Mouse (Mus musculus): Measurements from ENCODE around the gene Tbx3. TPM values are rescaled to one million over a fixed set of nuclear protein-coding genes. Genes with fewer than 3 reads are reported as not detected.
A peak's percentile ranks its signal among the peaks of the same experiment; 100 is the strongest.

The Tbx3 gene
- polyA plus RNA-seq, 1 experiment from 2014 or later: 18.8 TPM

DNA sequence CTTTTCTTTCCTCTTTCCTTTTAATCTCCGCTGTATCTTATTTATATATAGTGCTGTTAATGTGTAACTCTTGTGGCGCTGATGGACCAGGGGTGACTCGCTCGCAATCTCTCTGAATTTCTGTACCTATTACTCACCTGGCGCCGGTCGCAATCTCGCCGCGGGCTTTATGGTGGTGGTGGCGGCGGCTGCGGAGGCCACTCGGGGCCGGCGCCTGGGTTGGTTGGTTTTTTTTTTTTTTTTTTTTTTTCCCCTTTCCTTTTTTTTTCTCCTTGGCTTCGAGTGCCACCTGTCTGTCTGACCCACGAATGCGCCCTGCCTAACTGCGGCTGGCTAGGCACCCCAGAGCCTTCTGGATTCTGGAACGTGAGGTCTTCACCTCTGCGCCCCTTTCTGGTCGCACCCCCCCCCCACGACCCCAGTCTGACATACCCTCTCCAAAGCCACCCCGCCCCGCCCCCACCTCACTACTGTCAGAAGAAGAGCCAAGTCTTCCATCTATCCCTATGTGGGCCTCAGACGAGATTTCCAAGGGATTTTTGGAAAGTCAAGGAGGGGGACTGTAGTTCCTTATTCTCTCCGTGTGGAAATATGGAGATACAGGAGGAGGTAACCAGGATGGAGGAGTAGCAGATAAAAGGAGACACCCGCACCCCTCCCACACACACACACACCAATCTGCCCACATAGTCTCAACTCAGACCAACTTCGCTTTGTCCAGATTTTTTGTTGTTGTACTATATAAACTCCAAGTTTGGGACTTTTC is 15.9 kb downstream of the Tbx3 start:
- 2% methylated on average over 30 of the region's 30 CpGs for WGBS
- H3K36me3 ChIP-seq: no peaks in the 10 kb centered on the region
- H3K4me2 ChIP-seq: peak overlapping the region; percentile 67
- no peak for ATAC-seq (ENCODE audit: insufficient number of reproducible peaks, low FRiP score)
- no peak overlapping the region for H3K27ac ChIP-seq (ENCODE audit: poor library complexity, severe bottlenecking)
- H3K9ac ChIP-seq: 0 out of 2 replicates have a peak overlapping the region, but pooled peaks have one; percentile 8
- peaks cover 92% of the 10 kb centered on the region for H3K27me3 ChIP-seq (replicated peaks)
- peak overlapping the region; percentile 39 for H3K4me3 ChIP-seq
- H3K9me3 ChIP-seq (replicated peaks): no peaks in the 10 kb centered on the region
- H3K4me1 ChIP-seq (replicated peaks): peaks cover 30% of the 10 kb centered on the region

- Histone ChIP-seq H3K4me2 (peak overlapping the region; percentile 67), H3K9ac (peak overlapping the region; percentile 46; the same call in 1 of the 2 replicates), H3K36me3 (no peaks in the 10 kb centered on the region), H3K4me3 (peak overlapping the region; percentile 15; the same call in 1 of the 2 replicates), H3K4me1 (replicated peaks) (peaks cover 30% of the 10 kb centered on the region), H3K27me3 (replicated peaks) (peaks cover 91% of the 10 kb centered on the region), H3K9me3 (replicated peaks) (no peaks in the 10 kb centered on the region), H3K27ac (ENCODE audit: poor library complexity, severe bottlenecking) (no peak overlapping the region)
- WGBS: 6% methylated on average over 36 of the region's 36 CpGs
- no peak for ATAC-seq (ENCODE audit: insufficient number of reproducible peaks, low FRiP score)
These were observed 16.8 kb downstream of the Tbx3 start for GRCm38 (mm10) chr5:119687005-119687855.

DNA sequence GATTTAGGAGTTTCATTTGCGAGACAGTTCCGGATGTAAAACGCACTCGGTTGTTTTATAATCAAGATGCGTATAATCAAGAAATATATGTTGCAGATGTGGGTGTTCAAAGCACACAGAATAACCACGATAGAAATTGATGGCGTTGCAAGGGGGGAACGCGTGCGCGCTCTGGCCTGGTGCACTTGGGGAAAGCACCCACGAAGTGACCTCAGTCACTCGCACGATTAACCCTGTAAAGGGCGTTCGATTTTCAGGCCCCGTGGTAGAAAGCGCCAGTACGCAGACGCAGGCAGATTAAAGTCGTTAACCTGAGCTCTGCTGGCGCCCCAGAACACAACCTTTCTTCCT is 17.4 kb downstream of the Tbx3 start:
- H3K9me3 ChIP-seq (replicated peaks): no peaks in the 10 kb centered on the region
- H3K4me2 ChIP-seq: no peak overlapping the region
- 22% methylated on average over 22 of the region's 22 CpGs for WGBS
- no peak overlapping the region for H3K4me3 ChIP-seq
- no peak for ATAC-seq (ENCODE audit: insufficient number of reproducible peaks, low FRiP score)
- H3K4me1 ChIP-seq (replicated peaks): peaks cover 24% of the 10 kb centered on the region
- H3K36me3 ChIP-seq: no peaks in the 10 kb centered on the region
- H3K9ac ChIP-seq: no peak overlapping the region
- H3K27ac ChIP-seq (ENCODE audit: poor library complexity, severe bottlenecking): no peak overlapping the region
- peaks cover 87% of the 10 kb centered on the region for H3K27me3 ChIP-seq (replicated peaks)

DNA sequence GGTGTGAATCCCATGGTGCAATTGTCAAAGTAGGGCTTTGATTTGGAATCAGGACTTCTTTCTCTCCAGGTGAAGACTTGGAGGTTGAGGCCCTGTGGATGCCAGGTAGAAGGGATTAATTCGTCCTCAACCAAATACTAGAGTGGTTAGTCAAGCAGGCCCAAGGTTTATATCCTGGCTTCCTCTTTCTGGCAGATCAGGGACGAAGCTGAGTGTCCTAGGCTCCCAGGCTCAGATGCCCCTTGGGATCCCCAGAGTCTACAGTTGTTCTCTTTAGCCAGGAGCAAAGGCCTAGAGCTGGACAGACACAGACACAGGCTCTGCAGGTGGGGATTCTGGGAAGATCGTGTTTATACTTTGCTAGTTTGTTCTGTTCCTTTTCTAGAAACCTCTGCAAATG is 17.8 kb downstream of the Tbx3 start:
- Histone ChIP-seq H3K4me3 (no peak overlapping the region), H3K9ac (no peak overlapping the region), H3K27me3 (replicated peaks) (peaks cover 82% of the 10 kb centered on the region), H3K9me3 (replicated peaks) (no peaks in the 10 kb centered on the region), H3K27ac (ENCODE audit: poor library complexity, severe bottlenecking) (no peak overlapping the region), H3K36me3 (no peaks in the 10 kb centered on the region), H3K4me1 (replicated peaks) (peaks cover 19% of the 10 kb centered on the region), H3K4me2 (no peak overlapping the region)
- no peak for ATAC-seq (ENCODE audit: insufficient number of reproducible peaks, low FRiP score)
- 37% methylated on average over 3 of the region's 3 CpGs for WGBS

DNA sequence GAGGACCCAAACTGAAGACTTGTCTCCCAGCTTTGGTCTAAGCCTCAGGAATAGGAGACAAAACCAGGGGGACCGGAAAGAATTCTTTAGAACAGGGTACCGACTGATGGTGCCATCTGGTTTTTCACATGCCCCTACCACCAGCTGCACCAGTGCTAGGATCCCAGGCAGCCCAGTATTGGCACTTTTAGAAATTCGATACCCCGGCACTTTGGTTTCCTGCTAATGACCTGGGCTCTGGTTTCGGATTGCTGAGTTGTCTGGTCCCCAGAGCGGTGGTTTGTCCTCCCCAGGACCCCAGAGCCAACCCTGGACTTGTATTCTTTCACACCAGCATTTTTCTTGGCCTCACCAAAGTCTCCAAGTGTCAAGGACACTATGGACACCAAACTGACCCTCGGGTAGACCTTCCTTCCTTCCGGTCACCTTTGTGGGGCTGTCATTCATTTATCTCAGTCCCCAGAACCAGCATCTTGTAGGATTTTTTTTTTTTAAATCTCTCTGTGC is 18.5 kb downstream of the Tbx3 start:
- Histone ChIP-seq H3K4me1 (replicated peaks) (peaks cover 19% of the 10 kb centered on the region), H3K4me3 (no peak overlapping the region), H3K36me3 (no peaks in the 10 kb centered on the region), H3K9me3 (replicated peaks) (no peaks in the 10 kb centered on the region), H3K27me3 (replicated peaks) (peaks cover 79% of the 10 kb centered on the region), H3K9ac (no peak overlapping the region), H3K27ac (ENCODE audit: poor library complexity, severe bottlenecking) (no peak overlapping the region), H3K4me2 (no peak overlapping the region)
- 34% methylated on average over 8 of the region's 8 CpGs for WGBS
- no peak for ATAC-seq (ENCODE audit: insufficient number of reproducible peaks, low FRiP score)

- Histone ChIP-seq H3K27me3 (replicated peaks) (peaks cover 80% of the 10 kb centered on the region), H3K4me3 (no peak overlapping the region), H3K36me3 (no peaks in the 10 kb centered on the region), H3K9ac (no peak overlapping the region), H3K4me2 (no peak overlapping the region), H3K4me1 (replicated peaks) (peaks cover 19% of the 10 kb centered on the region), H3K9me3 (replicated peaks) (no peaks in the 10 kb centered on the region), H3K27ac (ENCODE audit: poor library complexity, severe bottlenecking) (no peak overlapping the region)
- 40% methylated on average over 3 of the region's 3 CpGs for WGBS
- no peak for ATAC-seq (ENCODE audit: insufficient number of reproducible peaks, low FRiP score)
These were observed 19.0 kb downstream of the Tbx3 start for GRCm38 (mm10) chr5:119689501-119689900.

GRCm38 (mm10) chr5:119691075-119691474 is 20.6 kb downstream of the Tbx3 start:
- H3K27me3 ChIP-seq (replicated peaks): peaks cover 75% of the 10 kb centered on the region
- WGBS: 1% methylated on average over 13 of the region's 13 CpGs
- H3K9ac ChIP-seq: no peak overlapping the region
- no peak overlapping the region for H3K27ac ChIP-seq (ENCODE audit: poor library complexity, severe bottlenecking)
- H3K36me3 ChIP-seq: no peaks in the 10 kb centered on the region
- H3K4me1 ChIP-seq (replicated peaks): peaks cover 9% of the 10 kb centered on the region
- H3K4me2 ChIP-seq: no peak overlapping the region
- no peak for ATAC-seq (ENCODE audit: insufficient number of reproducible peaks, low FRiP score)
- no peak overlapping the region for H3K4me3 ChIP-seq
- H3K9me3 ChIP-seq (replicated peaks): no peaks in the 10 kb centered on the region

DNA sequence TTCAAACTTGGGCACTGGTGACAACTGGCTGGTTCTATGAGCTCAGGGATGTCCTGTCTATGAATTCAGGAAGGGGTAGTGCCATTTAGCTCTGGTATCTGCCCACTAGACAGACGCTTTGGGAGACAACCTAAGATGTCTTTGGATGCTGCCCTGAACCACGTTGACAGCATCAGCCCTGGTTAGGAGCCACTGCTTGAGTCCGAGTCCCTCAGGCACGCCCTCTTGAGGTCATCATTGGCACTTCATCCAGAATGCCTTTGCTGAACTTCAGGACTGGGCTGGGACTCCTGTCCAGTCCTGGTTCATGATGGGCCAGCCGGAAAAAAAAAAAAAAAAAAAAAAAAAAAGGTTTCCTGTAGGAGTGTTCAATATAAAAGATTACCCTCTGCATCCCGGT is 22.0 kb downstream of the Tbx3 start:
- H3K27me3 ChIP-seq (replicated peaks): peaks cover 62% of the 10 kb centered on the region
- no peaks in the 10 kb centered on the region for H3K36me3 ChIP-seq
- no peak for ATAC-seq (ENCODE audit: insufficient number of reproducible peaks, low FRiP score)
- H3K9me3 ChIP-seq (replicated peaks): no peaks in the 10 kb centered on the region
- WGBS: 28% methylated on average over 6 of the region's 6 CpGs
- no peak overlapping the region for H3K27ac ChIP-seq (ENCODE audit: poor library complexity, severe bottlenecking)
- H3K4me2 ChIP-seq: no peak overlapping the region
- H3K4me3 ChIP-seq: no peak overlapping the region
- H3K4me1 ChIP-seq (replicated peaks): peaks cover 2% of the 10 kb centered on the region; the same call in 1 of the 2 replicates
- H3K9ac ChIP-seq: no peak overlapping the region

- Histone ChIP-seq H3K4me3 (no peak overlapping the region), H3K36me3 (no peaks in the 10 kb centered on the region), H3K27ac (ENCODE audit: poor library complexity, severe bottlenecking) (no peak overlapping the region), H3K4me1 (replicated peaks) (no peaks in the 10 kb centered on the region), H3K9ac (no peak overlapping the region), H3K27me3 (replicated peaks) (peaks cover 37% of the 10 kb centered on the region), H3K9me3 (replicated peaks) (no peaks in the 10 kb centered on the region), H3K4me2 (no peak overlapping the region)
- 52% methylated on average over 8 of the region's 8 CpGs for WGBS
- ATAC-seq (ENCODE audit: insufficient number of reproducible peaks, low FRiP score): no peak
These were observed 24.4 kb downstream of the Tbx3 start for GRCm38 (mm10) chr5:119694914-119695313.

GRCm38 (mm10) chr5:119703031-119703430 is 32.6 kb downstream of the Tbx3 start:
- H3K4me2 ChIP-seq: no peak overlapping the region
- 0 out of 2 replicates have a peak, but pooled peaks cover 3% of the 10 kb centered on the region for H3K4me1 ChIP-seq (replicated peaks)
- H3K9ac ChIP-seq: no peak overlapping the region
- no peaks in the 10 kb centered on the region for H3K9me3 ChIP-seq (replicated peaks)
- no peak overlapping the region for H3K27ac ChIP-seq (ENCODE audit: poor library complexity, severe bottlenecking)
- no peak overlapping the region for H3K4me3 ChIP-seq
- ATAC-seq (ENCODE audit: insufficient number of reproducible peaks, low FRiP score): no peak
- 68% methylated on average over 1 of the region's 1 CpGs for WGBS
- peaks cover 56% of the 10 kb centered on the region for H3K27me3 ChIP-seq (replicated peaks)
- no peaks in the 10 kb centered on the region for H3K36me3 ChIP-seq

DNA sequence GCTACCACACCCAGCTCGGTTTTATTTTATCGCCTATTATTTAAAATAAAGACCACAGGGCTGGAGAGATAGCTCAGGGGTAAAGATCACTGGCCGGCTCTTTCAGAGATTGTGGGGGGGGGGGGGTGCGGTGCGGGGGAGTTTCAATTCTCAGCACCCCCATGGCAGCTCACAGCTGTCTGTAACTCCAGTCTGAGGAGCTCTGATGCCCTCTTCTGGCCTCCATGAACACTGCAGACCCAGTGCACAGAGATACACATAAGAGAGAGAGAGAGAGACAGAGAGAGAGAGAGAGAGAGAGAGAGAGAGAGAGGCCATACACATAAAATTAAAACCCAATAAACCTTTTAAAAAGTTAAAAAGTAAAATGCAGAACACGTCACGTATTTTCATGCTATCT is 34.4 kb downstream of the Tbx3 start:
- Histone ChIP-seq H3K27ac (ENCODE audit: poor library complexity, severe bottlenecking) (no peak overlapping the region), H3K9ac (no peak overlapping the region), H3K36me3 (no peaks in the 10 kb centered on the region), H3K4me2 (no peak overlapping the region), H3K4me3 (no peak overlapping the region), H3K4me1 (replicated peaks) (0 out of 2 replicates have a peak, but pooled peaks cover 3% of the 10 kb centered on the region), H3K9me3 (replicated peaks) (peaks cover 6% of the 10 kb centered on the region), H3K27me3 (replicated peaks) (peaks cover 72% of the 10 kb centered on the region)
- WGBS: 51% methylated on average over 7 of the region's 7 CpGs
- no peak for ATAC-seq (ENCODE audit: insufficient number of reproducible peaks, low FRiP score)

All from heart, embryonic 12.5 days (tissue).